Mouse (Mus musculus) embryo, embryonic 10.5 days (tissue): Measurements from ENCODE around the gene Dscaml1.
A peak's percentile ranks its signal among the peaks of the same experiment; 100 is the strongest.

Source experiments
- DNase-seq: peaks from one replicate; pipeline ENCODE4 v3.0.0-alpha.2; 2015; ENCODE audit warnings: low spot score

The Dscaml1 gene

DNA sequence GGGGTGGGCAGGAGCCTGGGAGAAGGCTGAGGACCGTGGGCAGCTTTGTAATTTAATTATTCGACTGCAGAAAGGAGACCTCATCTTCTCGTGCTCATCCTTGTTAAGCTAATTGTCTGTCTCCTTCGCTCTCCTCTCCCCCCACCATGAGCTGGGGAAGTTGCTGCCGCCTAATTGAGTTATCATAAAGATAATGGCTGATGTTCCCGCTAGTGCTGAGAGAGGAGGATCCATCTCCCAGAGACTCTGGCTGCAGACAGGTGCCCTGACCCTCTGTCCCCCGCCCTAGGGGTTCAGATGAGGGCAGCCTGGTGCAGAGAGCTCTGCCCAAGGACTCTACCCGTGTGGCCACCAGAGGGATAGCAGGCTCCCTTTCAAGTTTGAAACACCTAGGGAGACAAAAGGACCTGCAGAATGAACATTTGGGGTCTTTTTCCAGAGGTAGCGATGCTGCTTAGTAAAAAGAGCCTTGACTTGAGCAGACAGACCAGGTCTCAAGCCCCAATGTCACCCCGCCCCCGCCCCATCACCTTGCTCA lies 256.1 kb downstream of the Dscaml1 start:
- DNase-seq = no peak

DNA sequence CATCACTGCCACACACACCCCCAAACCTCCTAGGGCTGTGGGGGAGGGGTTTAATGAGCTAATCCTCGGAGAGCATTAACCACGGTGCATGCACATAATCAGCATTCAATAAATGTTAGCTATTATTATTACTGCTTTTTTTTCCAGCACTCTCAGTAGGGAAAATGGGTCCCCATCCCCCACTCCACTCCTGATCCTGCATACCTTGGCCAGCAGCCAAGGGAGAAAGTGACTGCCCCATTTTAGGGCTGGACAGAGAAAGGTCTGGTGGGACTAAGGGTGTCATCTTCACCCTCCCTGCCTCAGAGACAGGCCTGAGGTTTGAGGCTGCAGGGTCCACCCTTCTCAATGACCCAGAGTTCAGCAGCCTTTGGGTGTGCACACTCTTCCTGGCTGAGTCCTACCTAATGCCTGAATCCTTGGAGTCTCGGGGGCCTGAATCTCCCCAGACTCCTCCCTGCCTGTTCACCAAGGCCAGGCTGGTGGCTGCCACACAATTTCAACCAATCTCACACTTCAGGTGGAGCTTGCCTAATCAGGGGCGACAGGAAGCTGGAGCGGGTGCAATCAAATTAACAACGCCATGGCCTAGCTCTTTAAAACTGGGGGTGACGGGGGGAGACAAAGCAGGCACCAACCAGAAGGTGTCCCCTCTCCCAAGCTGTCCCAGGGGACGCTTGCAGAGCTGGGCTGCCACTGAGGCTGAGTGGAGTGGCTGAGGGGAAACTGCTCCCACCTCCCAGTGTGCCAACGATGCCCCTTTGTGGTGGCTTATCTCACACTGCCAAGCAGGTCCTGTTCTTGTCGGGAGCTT lies 267.2 kb downstream of the Dscaml1 start:
- no peak for DNase-seq

DNA sequence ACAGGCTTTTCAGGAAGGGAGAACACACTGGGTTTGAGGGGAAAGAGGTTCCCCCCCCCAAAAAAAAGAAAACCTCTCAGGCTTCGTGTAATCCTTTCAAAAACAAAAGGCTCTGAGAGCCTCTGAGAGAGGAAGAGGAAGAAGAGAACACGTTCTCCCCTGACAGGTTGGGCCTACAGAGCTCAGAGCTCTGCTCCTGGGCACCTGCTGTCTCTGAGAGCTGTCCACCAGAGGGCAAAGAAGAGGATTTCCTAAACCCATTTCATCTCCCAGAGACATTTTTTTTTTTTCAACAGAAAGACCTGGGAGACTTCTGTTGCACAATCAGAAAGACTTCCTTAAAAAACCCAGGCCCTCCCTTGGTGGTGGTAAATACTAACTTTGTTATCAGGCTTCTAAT lies 267.8 kb downstream of the Dscaml1 start:
- no peak for DNase-seq

DNA sequence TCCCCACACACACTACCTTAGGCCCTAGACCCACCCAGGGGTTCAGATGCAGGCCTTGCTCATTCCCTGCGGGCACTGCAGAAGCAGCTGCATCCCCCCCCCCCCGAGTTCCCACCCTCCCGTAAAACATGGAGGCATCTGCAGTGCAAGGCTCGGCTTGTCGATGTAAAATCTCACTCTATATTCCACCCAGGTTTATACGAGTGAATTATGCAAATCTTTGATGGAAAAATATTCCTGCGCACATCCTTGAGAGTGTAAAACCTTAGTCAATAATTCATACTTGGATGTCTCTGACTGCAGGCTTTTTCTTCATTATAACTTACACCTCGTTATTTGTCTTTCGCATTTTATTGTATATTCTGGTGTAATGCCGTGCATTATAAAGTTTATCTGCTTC lies 272.7 kb downstream of the Dscaml1 start:
- no peak for DNase-seq

DNA sequence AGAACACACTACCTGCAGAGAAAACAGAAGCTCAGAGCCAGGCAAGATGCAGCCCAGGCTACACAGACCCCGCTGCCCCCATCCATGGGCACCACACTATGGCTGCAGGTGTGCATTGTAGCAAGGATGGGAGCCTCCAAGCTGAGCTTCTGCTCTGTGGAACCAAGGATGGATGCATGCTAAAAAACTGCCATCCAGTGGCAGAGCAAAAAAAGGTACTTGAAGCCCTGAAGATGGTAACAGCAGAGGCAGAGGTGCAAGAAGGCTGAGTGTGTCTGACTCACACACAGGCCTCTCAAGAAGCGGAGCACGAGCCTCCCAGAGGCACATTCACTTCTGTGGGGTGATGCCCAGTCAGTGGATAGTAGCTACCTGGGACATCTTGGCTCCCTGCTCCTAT lies 276.8 kb downstream of the Dscaml1 start:
- no peak for DNase-seq

DNA sequence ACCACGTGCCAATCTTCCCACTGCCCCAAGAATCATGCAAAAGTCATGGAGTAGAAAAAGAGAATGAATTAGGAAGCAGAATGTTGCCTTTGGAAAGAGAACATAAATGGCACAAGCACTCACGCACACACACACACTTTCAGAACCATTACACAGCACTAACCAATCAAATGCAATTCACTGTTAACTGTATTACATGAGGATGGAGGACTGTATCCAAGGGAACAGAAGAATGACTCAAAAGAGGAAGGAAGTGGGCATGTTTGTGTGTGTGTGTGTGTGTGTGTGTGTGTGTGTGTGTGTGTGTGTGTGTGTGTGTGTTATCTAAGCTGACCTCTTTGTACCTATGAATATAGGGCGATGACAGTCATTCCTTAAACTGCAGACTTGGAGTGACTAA lies 278.0 kb downstream of the Dscaml1 start:
- no peak for DNase-seq

DNA sequence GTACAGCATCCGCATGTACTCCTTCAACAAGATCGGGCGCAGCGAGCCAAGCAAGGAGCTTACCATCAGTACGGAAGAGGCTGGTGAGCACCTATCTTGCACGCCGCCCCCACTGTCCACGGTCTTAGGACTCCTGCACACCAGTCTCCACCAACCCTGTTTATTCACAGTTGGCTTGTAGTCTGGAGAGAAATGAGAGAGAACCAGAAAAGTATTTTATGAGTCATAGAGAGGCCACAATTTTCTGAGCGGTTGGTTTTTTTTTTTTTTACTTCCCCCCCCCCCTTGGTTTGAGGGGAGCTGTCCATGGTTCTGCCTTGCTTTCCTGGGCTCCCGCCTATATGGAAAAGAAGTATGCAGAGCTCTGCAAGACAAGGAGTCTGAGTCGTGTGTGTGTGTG lies 283.9 kb downstream of the Dscaml1 start:
- peak; percentile 24 for DNase-seq

DNA sequence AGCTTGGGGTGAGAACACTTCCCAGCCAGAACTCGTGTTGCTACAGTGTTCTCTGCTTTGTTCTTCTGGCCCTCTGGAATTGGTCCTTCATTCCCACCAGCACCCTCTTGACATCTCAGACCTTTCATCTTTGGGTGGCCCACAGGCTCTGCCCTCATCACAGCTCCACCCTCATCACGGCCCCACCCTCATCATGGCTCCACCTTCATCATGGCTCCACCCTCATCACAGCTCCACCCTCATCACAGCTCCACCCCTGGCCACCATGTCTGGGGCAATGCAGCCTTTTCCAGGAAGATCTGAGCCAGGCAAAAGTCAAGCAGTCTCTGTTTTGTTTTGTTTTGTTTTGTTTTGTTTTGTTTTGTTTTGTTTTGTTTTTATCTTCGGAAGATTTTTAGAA lies 289.0 kb downstream of the Dscaml1 start:
- DNase-seq = no peak

DNA sequence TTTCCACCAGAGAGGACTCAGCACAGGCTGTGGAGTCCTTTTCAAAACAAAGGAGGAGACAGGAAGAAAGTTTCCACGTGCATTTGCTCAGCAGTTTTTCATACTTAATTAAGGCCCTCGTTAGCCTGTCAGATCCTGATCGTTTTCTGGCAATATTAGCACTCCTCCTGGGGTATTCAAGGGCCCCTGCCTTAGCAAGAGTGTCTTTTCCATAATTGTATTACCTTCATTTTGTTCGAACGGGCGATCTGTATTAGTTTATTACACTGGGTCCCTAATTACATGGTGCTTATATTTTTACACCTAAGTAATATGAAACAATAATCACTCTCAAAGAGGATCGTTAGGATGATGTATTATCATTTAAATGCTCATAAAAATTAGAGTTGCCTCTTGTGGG lies 293.6 kb downstream of the Dscaml1 start:
- DNase-seq = no peak

DNA sequence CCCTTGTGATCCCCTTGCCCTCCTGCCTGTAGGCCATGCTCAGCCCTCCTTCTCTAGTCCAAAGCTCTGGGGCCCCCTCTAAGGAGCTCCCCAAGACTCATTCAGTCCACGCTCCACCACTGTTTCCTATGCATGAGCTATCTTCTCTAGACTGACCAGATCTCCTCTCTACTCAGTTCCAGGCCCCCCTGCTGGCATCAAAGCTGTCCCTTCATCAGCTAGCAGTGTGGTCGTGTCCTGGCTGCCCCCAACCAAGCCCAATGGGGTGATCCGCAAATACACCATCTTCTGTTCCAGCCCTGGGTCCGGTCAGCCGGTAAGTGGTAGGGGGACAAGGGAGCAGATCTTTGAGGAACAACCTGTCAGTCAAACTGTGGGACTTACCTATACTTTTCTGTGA lies 305.4 kb downstream of the Dscaml1 start:
- DNase-seq = no peak

DNA sequence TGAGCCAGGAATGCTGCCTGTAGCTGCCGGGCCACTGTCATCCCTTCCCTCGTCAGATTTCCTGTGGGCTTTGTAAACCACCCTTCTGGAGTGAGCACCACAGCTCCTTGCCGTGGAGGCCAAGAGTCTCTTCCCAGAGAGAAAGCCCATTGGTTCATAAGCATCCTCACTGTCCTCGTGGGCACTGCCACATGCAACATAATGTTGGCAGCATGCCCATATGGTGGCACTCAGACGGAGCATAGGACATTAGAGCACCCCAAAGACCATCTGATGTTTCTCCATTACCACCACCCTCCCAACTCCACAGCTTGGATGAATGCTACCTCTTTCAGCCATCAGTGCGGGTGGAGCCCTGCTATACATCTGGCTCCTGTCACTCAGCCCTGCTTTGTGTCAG lies 306.8 kb downstream of the Dscaml1 start:
- DNase-seq = no peak

DNA sequence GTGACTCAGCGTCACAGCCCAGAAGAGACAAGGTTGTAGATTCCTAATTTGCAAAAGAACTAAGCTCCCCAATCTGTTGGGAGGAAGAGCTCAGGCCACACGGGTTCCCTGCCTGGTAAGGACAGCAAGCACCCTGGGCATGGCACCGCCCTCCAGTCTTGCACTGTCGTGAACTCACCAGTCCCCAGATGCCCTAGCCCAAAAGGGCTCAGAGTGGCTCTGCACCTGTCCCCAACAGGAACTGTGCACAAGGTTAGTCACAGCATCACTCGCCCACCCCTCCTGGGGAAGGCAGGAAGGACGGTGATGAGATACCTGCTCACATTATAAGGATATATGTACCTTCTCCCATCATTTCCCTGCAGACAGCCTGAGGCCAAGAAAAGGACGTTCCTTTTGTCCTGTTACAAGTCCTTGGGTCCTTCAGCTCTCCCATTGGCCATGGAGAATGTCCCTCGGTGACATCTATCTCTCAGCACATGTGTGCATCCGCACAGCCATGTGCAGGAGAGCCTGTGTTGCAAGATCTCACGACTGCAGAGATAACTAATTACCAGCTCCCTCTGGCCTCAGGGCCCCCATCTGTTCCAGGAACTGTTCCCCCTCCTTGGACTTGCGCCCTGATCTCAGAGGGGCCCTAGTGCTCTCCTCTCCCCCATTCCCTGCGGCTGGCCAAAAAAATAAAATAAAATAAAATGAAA lies 312.7 kb downstream of the Dscaml1 start:
- no peak for DNase-seq

DNA sequence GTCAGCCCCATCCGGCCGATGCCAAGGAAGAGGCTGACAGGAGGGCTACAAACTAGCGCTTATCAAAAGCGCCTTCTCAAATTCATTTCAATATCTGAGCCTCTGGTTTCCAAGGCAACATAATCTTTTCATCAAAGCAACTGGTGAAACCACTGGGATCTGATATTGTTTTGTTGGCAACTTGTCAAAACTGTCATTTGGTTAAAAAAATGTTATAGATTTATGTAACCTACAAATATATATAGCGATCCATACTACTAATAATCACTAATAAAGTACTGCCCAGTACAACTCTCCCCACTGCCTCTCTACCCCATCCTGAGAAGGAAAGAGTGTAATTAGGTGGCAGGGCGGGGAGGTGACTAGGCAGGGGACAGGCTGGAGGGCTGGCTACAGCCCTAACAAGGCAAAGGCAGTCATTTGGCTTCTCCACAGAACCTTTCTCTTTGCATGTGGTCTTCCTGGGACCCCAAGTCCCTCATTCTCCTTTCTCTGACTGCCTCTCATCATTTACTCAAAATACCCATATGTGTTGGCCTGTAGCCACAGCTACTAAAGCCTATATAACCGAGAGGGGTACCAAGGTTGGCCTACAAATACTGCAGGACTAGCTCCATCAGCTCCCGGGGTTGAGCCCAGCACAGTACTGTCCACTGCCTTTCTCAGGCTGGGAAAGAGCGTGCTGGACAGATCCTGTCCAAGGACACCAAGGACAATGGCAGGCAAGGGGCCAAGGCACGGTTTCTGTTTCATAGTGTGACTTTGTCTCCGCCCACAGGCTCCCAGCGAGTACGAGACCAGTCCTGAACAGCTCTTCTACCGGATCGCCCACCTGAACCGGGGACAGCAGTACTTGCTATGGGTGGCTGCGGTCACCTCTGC lies 313.5 kb downstream of the Dscaml1 start:
- peak; percentile 5 for DNase-seq

DNA sequence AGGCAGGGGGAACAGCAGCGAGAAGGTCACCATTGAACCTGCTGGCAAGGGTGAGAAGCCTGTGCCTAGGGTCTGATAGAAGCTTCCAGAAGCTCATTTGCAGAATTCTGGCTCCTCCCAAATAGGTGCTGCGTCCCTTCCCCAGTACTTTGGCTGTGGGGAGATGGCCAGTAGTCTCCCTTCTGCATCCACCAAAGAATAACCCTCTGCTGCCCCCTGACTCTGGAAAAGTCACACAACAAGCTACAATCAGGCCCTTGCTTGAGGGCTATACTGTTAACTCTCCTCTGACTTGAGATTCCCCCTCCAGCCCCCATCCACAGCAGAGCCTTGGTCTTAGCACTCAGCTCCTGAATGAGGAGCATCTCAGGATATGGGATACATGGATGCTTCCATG lies 314.2 kb downstream of the Dscaml1 start:
- DNase-seq = peak; percentile 48

DNA sequence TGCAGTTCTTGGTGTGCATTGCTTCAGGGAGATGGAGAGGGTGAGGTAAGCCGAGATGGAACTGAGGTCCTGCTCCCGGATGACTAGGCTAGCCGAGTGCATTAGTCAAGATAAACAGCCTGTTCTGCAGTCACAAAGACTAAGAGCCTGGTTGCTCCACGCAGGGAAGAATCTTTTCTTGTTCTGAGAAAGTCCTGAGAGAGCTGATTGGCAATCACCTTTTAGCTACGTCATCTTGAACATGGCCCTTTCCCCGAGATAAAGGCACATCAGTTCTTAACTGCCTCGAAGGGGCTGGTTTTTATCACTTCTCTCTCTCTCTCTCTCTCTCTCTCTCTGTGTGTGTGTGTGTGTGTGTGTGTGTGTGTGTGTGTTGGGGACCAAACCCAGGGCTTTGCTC lies 319.0 kb downstream of the Dscaml1 start:
- no peak for DNase-seq

DNA sequence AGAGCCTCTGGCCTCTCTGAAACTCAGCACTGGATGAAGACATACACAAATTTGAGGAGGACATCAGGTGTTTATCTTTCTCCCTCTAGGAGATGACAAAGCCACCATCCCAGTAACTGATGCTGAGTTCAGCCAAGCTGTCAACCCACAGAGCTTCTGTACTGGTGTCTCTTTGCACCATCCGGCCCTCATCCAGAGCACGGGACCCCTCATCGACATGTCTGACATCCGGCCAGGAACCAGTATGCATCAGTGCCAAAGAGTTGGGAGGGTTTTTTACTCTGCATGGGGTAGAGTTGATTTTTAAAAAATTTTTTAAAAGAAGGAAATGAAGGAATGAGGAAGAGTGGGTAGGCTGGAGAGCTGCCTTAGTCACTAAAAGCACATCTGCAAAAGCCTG lies 323.5 kb downstream of the Dscaml1 start:
- DNase-seq = no peak

DNA sequence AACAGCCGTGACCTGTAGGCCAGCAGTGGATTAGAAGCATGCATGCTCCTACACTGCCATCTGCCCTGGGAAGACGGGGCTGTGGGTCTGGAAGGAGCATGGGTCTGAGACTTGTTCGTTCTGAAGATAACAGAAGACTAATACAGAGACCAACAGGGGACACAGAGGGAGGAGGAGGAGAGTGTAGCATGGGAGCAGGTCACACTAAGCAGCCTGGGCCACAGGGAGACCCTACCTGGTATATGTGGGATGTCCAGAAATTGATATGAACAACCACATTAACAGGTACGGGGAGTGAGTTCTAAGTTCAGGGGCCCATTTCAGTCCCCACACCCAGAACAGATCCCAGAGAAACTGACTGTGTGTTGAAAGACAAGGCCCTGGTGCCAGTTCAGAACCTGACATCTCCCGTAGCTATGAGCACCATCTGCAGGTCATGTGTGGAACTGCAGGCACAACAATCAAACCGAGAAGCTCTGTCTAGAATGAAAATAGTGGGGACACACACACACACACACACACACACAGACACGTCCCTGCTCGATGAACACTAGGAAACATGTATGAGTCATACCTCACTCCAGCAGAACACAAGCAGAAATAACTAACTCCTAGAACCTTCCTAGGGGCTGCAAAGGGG lies 328.1 kb downstream of the Dscaml1 start:
- peak; percentile 87 for DNase-seq

DNA sequence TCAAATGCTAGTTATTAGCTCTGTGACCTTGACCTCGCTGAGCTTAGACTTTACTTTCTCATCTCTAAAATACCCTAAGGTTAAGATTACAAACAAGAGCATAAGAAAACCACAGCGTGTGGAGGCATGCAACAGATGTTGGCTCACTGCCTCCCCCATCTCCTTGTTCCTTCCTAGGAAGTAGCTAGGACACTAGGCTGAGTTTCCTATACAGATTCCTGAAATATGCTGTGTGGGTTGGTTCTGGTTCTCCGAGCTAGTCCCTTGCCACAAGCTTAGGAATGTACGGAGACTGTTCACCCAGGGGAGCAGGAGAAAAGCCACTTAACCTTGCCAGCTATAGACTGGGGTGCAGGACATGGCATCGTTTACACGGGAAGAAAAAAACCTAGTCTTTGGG lies 339.8 kb downstream of the Dscaml1 start:
- DNase-seq = peak; percentile 7

DNA sequence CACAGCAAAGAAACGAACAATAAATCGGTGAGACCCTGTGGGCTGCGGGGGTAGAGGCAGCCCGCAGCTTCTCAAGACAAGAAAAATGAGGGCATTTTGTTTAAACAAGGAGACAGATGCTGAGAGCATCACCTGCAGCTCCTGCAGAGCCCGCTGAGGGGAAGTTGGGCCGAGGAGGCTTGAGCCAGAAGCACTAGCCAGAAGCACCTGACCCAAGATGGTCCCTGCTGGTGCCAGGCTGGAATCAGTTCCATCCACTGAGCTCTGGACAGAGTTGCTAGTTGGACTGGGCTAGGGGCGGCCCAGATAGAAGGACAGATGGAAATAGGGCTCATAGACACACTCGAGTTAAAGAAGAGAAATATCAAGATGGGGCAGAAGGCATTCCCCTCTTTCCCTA lies 340.7 kb downstream of the Dscaml1 start:
- no peak for DNase-seq

DNA sequence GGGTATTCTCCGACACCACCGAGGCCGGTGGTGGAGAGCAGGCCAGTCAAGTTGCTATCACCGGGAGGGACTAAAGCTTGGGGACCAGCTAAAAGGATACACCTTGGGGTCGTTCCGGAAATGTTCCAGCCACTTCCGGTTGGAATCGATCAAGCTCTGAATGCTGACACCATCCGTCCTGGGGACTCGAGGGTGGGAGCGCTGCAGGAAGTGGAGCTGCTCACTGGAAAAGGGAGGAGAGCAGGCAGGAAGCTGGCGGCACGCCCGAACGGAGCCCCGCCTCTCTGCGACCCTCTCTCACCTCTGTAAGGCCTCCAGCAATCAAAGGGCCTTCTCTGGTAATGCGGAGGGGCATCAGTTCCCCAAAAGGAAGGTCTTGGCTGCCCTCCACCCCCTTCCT lies 342.0 kb downstream of the Dscaml1 start:
- no peak for DNase-seq

DNA sequence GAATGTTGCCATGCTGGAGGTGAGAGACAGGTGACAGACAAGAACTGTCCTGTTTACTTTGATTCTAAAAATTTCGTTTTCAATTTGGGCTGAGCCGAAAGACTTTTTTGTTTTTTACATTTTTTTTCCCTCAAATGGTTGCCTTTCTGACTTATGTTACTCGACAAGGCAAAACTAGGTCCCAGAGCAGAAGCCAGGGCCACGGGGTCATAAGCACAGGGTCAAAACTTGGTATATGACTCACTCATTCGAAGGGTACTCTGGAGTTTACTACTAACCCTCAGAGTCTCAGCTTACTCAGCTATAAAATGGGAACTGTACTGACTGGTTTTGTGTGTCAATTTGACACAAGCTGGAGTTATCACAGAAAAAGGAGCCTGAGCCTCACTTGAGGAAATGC lies 343.2 kb downstream of the Dscaml1 start:
- DNase-seq = no peak

DNA sequence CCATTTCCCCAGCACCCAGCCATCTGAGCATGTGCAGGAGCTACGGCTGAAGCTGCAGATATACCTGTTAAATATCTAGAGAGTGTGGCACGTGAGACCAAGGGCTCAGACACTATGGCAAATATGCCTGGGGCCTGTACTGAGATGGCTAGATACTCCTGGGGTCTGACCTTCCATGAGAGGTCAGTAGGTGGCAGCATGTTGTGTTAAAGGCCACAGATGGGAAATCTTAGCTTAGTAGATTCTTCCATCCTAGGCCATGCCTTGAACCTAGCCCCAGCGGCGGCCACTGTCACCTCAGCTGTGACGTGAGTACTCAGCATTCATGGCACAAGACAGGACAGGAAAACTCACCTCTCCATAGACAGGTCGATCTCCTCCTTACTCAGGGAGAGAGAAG lies 347.7 kb downstream of the Dscaml1 start:
- no peak for DNase-seq
